Mouse (Mus musculus) midbrain, embryonic 10.5 days (tissue): Measurements from ENCODE around the gene Grm8. TPM values are rescaled to one million over a fixed set of nuclear protein-coding genes. Genes with fewer than 3 reads are reported as not detected.

Source experiments
- DNase-seq: peaks from one replicate; pipeline ENCODE4 v3.0.0-alpha.2; 2017; ENCODE audit warnings: low spot score
- H3K27ac ChIP-seq: fragments of 300-500 bp; sonication (generic); replicated peaks from 2 replicates; pipeline ENCODE4 v1.5.1; 2016; ENCODE audit warnings: mild to moderate bottlenecking
- H3K27me3 ChIP-seq: fragments of 300-500 bp; sonication (generic); 2 replicates; pipeline ENCODE4 v1.6.1; 2016; ENCODE audit warnings: low read depth, mild to moderate bottlenecking; ENCODE audit not compliant: poor library complexity, severe bottlenecking
- H3K36me3 ChIP-seq: fragments of 300-500 bp; sonication (generic); 2 replicates; pipeline ENCODE4 v1.6.1; 2016; ENCODE audit warnings: mild to moderate bottlenecking, moderate library complexity
- H3K4me1 ChIP-seq: fragments of 300-500 bp; sonication (generic); 2 replicates; pipeline ENCODE4 v1.6.1; 2016
- H3K4me3 ChIP-seq: fragments of 300-500 bp; sonication (generic); 2 replicates; pipeline ENCODE4 v1.5.1; 2016; ENCODE audit warnings: mild to moderate bottlenecking, moderate library complexity
- H3K9me3 ChIP-seq: fragments of 300-500 bp; sonication (generic); replicated peaks from 2 replicates; pipeline ENCODE4 v1.6.1; 2016; ENCODE audit warnings: mild to moderate bottlenecking
- WGBS: fragments of 180-500 bp; shearing (Covaris S2); methylation state at CpG from one replicate; pipeline ENCODE4 v1.1.7; 2016; 5-methylcytosine and 5-hydroxymethylcytosine counted together
- polyA plus RNA-seq: library from polyadenylated mRNA; unstranded; fragments of >200 nt; fragmentation: Nextera tagmentation; extraction: Ambion mirVana; gene quantifications from 2 replicates; pipeline ENCODE4 v1.2.1, GENCODE M21; 2016

Gene Grm8
- polyA plus RNA-seq, 1 experiment from 2014 or later, result 0.93 TPM

DNA sequence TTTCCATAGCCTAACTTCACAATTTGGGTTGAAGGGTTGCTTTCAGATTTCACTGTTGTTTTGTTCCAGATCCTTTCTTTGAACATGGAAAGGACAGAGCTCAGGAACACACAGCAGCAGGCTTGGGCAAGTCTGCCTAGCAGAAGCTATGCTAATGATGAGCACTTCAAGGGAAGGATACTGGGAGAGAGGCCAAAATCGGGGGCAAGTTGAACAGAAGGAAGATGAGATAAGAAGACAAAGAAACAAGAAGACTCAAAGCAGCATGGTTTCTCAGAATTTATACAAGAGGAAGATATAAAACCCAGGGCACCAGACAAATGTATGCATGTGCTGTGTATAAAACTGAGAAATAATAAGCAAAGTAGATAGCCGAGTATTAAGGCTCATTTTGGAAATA is 786.7 kb downstream of the Grm8 start:
- no peak for DNase-seq
- WGBS, result 69% methylated on average over 2 of the region's 2 CpGs
- no peak overlapping the region for H3K4me3 ChIP-seq
- no peaks in the 10 kb centered on the region for H3K9me3 ChIP-seq
- no peak overlapping the region for H3K27ac ChIP-seq
- no peaks in the 10 kb centered on the region for H3K36me3 ChIP-seq
- no peaks in the 10 kb centered on the region for H3K4me1 ChIP-seq
- no peaks in the 10 kb centered on the region for H3K27me3 ChIP-seq

DNA sequence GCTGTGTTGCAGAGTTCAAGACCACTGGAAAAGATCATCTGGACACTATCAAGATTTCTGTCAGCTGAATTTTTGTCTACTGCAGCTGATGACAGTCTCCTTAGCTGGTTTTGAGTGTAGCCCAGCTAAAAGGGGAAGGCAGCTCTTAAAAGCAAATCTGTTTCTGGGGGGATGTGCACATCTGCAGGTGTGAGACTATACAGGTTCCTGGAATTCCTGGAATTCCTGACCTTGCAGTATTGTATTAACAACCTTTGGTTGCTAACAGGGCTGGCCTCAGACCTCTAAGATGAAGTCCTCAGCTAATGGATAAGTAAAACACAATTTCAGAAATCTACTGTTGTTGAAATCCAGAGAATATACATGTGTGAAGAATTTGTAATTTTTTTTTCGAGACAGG is 788.7 kb downstream of the Grm8 start:
- H3K4me3 ChIP-seq, result no peak overlapping the region
- DNase-seq, result no peak
- no peaks in the 10 kb centered on the region for H3K36me3 ChIP-seq
- H3K27ac ChIP-seq, result no peak overlapping the region
- no peaks in the 10 kb centered on the region for H3K4me1 ChIP-seq
- WGBS, result 70% methylated on average over 1 of the region's 1 CpGs
- H3K9me3 ChIP-seq, result no peaks in the 10 kb centered on the region
- H3K27me3 ChIP-seq, result no peaks in the 10 kb centered on the region

DNA sequence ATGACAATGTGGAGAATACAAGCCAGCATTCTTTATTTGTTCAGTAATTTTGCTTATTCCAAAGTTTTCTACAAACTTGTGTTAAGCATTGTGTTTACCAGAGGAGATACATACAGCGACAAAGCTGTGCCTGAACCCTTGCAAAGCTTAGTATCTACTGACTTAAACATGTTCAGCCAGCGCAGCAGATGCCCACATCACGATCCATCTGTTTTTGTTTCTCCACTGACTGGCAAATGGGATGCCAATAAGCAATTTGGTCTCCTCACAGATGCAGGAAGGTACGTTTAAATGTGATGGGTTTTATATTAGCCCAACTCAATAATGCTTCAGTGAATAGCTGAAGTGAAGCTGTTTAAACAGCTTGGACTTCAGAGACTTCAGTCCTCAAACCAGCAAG is 794.8 kb downstream of the Grm8 start:
- Histone ChIP-seq H3K27ac (no peak overlapping the region), H3K4me3 (no peak overlapping the region), H3K36me3 (no peaks in the 10 kb centered on the region), H3K4me1 (no peaks in the 10 kb centered on the region), H3K27me3 (no peaks in the 10 kb centered on the region), H3K9me3 (no peaks in the 10 kb centered on the region)
- DNase-seq, result no peak
- WGBS, result 88% methylated on average over 4 of the region's 4 CpGs

DNA sequence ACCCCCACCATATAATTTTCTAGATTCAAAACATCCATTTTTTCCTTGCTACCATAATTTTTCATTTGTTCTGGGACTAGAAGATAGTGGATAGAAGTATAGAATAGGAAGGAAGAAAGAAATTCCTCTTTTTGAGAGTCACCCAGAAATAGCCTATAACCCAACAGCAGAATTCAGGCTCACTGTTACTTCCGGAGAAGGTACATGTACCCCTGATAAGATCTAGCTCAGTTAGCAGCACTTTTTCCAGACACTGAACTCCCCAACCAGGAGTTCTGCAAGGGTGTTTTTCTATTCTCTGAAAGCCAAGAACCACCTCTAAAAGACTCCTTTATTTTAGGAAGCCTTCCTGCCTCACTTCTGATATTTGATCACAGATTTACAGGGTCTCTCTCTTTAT is 816.4 kb downstream of the Grm8 start:
- Histone ChIP-seq H3K9me3 (no peaks in the 10 kb centered on the region), H3K36me3 (no peaks in the 10 kb centered on the region), H3K4me1 (no peaks in the 10 kb centered on the region), H3K27me3 (no peaks in the 10 kb centered on the region), H3K27ac (no peak overlapping the region), H3K4me3 (no peak overlapping the region)
- no peak for DNase-seq
- 88% methylated on average over 1 of the region's 1 CpGs for WGBS

DNA sequence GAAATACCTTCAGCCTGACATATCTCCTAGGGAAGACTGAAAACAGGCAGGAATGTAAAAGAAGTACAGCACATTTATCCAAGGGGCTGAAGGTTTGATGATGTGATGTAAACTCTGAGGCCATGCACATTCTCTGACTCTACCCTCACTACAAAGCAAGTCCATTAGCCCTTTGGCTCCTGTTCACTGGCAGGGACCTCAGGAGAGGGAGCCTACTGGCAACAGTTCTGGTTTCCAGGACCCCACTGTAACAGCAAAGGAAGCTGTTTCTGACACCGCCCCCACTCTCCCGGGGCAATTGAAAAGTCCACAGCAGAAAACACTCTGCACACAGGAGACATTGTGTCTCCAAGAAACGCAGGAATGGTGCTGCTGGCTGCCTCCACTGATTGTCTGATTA is 817.6 kb downstream of the Grm8 start:
- DNase-seq, result no peak
- Histone ChIP-seq H3K36me3 (no peaks in the 10 kb centered on the region), H3K9me3 (no peaks in the 10 kb centered on the region), H3K27ac (no peak overlapping the region), H3K4me1 (no peaks in the 10 kb centered on the region), H3K27me3 (no peaks in the 10 kb centered on the region), H3K4me3 (no peak overlapping the region)
- 86% methylated on average over 3 of the region's 3 CpGs for WGBS

DNA sequence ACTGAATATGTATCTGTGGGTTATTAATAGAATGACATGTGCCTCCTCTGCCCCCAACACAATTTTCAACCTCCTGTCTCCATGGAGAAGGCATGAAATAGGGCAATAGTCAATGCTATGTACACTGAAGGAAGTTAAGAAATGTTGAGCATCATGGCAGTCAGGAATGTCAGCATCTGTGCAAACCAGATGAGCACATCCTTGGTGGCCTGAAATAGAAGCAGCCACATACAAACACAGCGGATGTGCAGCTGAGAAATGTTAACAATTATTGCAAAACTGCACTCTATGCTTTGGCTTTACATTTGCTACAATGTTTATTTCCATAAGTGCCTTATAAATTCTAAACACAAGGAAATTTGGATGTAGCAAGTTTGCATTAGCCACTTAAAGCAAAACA is 819.0 kb downstream of the Grm8 start:
- no peaks in the 10 kb centered on the region for H3K9me3 ChIP-seq
- H3K4me3 ChIP-seq, result no peak overlapping the region

DNA sequence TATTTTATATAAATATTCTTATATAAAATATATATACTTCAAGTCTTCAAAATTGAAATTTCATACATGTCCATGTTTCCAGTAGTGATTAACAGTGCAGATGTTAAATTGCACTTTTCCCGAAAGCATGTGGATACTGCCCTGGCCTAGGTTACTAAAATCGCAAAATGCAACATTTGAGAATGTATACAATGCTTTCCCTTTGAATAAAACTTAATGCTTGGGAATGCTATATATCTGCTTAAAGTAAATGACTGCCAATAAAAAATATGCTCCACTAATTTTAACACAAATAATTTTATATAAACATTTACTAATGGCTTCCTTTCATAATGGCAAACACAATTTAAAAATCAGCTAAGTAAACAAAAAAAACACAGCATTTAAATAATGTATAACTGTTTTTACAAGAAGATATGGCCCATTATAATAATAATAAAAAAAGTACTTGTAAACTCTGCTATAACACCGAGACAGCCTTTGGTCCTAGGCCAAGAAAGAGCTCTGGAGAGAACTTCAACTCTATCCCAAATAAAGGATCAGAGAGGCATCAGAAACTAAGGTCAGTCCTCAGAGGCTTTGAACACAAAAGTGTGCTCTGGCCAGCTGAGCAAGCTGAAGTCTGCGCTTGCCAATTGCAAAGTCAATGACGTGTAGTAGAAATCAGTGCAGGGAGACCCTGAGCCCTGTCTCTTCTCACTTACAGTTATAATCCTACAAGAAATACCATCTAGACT is 820.5 kb downstream of the Grm8 start:
- WGBS, result 91% methylated on average over 5 of the region's 5 CpGs

More for the DNA sequence above, 819.0 kb downstream of the Grm8 start:
- H3K4me1 ChIP-seq, result no peaks in the 10 kb centered on the region
- H3K27ac ChIP-seq, result no peak overlapping the region
- H3K27me3 ChIP-seq, result no peaks in the 10 kb centered on the region
- WGBS, result 97% methylated on average over 1 of the region's 1 CpGs
- H3K36me3 ChIP-seq, result no peaks in the 10 kb centered on the region
- DNase-seq, result no peak

DNA sequence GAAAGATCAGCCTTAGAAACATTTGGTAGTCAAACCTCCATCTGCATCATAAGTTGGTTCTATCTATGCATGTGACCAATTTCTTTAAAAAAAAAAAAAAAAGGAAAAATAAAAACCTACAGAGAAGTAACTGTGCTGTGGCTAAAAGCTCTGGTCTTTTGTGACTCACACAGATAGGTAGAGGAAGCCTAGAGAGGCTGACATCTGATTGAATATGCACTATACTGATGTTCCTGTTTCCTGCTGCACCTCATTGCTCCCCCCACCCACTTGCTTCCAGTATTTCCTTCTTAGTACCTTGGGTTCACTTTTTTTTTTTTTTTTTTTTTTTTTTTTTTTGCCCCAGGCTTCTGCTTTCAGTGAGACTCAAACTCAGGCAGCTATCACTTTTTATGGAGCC is 824.6 kb downstream of the Grm8 start:
- no peak for DNase-seq
- Histone ChIP-seq H3K36me3 (no peaks in the 10 kb centered on the region), H3K27me3 (no peaks in the 10 kb centered on the region), H3K9me3 (no peaks in the 10 kb centered on the region), H3K27ac (no peak overlapping the region), H3K4me1 (no peaks in the 10 kb centered on the region), H3K4me3 (no peak overlapping the region)

More for the DNA sequence above, 820.5 kb downstream of the Grm8 start:
- Histone ChIP-seq H3K4me3 (no peak overlapping the region), H3K4me1 (no peaks in the 10 kb centered on the region), H3K36me3 (no peaks in the 10 kb centered on the region), H3K9me3 (no peaks in the 10 kb centered on the region), H3K27ac (no peak overlapping the region), H3K27me3 (no peaks in the 10 kb centered on the region)
- DNase-seq, result no peak

DNA sequence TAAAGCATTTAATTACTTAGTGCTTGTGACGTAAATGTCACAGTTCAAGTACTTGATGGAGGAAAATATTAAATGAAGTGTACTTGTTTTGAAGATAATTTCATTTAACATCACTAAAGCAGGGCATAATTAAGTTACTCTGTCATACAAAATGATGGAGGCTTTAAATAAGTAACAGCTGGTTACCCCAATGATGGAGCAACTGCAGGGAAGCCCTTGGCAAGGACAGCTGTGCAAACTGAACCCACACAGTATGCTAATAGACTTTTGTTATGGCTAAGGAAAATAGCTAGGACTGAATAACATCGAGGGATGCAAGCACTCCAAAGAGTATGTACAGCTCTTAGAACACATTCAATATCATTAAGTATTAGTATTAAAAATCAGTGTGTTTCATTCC is 829.6 kb downstream of the Grm8 start:
- no peaks in the 10 kb centered on the region for H3K4me1 ChIP-seq
- no peaks in the 10 kb centered on the region for H3K36me3 ChIP-seq
- no peak overlapping the region for H3K4me3 ChIP-seq
- WGBS, result 82% methylated on average over 2 of the region's 2 CpGs
- no peaks in the 10 kb centered on the region for H3K27me3 ChIP-seq
- no peak for DNase-seq
- no peaks in the 10 kb centered on the region for H3K9me3 ChIP-seq
- no peak overlapping the region for H3K27ac ChIP-seq

DNA sequence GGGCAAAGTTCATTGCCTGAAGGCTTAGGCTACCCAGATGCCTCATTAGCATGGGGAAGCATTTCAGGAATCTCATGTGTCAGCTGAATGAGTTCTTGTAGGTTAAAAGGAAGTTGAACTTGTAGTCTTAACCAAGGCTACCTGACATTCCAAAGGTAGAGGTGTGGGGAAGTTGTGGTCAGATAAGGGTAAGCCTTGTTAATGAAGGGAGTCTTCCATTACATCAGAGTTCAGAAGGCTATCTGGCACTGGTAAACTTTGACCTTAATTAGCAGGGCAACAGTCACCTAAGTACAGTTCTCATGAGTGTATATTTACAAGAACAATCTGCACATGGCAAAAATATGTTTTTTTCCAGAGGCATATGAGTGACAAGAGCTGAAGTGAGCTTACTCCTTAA is 870.0 kb downstream of the Grm8 start:
- no peak for DNase-seq
- no peaks in the 10 kb centered on the region for H3K36me3 ChIP-seq
- no peak overlapping the region for H3K4me3 ChIP-seq
- no peaks in the 10 kb centered on the region for H3K9me3 ChIP-seq
- no peaks in the 10 kb centered on the region for H3K27me3 ChIP-seq
- no peak overlapping the region for H3K27ac ChIP-seq
- no peaks in the 10 kb centered on the region for H3K4me1 ChIP-seq

DNA sequence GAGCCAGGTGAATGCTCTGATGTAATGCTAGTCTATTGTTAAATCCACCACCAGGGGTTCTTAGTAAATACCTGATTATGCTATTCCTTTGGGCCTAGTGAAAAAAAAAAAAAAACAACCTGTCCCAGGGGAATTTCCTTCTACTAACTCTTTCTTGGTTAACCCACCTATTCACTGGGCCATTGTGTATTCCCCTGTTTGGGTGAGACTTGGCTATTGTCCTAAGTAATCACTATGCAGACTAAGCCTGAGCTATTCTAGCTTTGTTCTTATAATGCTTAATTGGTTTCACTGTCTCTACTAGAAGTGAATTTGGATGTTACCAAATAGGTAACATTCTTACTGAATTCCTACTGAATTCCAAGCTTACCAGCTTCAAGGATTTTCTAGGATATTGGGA is 872.4 kb downstream of the Grm8 start:
- Histone ChIP-seq H3K9me3 (no peaks in the 10 kb centered on the region), H3K4me1 (no peaks in the 10 kb centered on the region), H3K27ac (no peak overlapping the region), H3K27me3 (no peaks in the 10 kb centered on the region), H3K4me3 (no peak overlapping the region), H3K36me3 (no peaks in the 10 kb centered on the region)
- DNase-seq, result no peak

DNA sequence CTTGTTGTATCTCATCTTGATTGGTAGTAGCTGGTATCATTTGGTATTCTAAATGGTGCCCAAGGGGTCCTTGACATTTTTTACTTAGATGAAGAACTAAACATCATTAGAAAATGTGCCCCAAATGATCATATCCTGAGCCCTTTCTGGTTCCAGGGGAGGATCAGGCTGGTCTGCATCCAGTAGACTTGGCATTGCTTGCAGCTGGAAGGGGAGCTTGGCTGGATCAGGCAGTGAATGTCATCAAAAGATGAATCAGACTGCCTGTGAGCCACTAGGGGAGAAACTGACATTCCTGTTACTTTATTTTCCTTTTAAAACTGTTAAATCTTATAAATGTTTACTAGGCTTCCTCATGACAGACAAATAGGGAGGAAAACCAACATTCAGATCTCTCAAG is 894.6 kb downstream of the Grm8 start:
- no peak overlapping the region for H3K27ac ChIP-seq
- DNase-seq, result no peak
- H3K27me3 ChIP-seq, result no peaks in the 10 kb centered on the region
- no peaks in the 10 kb centered on the region for H3K36me3 ChIP-seq
- no peak overlapping the region for H3K4me3 ChIP-seq
- H3K4me1 ChIP-seq, result no peaks in the 10 kb centered on the region
- H3K9me3 ChIP-seq, result no peaks in the 10 kb centered on the region

DNA sequence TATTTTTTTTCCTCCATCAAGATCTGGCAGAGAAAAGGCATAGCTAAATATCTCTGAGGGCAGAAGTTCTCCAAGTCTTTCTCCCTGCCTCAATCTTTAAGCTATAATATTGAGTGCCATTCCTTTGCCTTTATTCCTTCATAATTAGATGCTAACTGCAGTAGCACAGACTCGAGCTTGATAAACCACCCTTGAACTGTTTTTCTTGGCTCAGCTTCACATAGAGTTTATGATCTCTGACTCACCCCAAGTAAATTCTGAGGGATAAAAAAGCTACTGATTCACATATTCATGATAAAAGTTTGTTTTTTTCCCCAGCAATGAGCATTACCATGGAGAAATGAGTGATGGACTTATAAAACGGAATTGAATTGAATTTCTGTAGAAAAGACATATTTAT is 895.0 kb downstream of the Grm8 start:
- Histone ChIP-seq H3K4me1 (no peaks in the 10 kb centered on the region), H3K9me3 (no peaks in the 10 kb centered on the region), H3K4me3 (no peak overlapping the region), H3K27me3 (no peaks in the 10 kb centered on the region), H3K27ac (no peak overlapping the region), H3K36me3 (no peaks in the 10 kb centered on the region)
- no peak for DNase-seq
- 78% methylated on average over 2 of the region's 2 CpGs for WGBS
